Mouse (Mus musculus) R1 (cell line): ENCODE measurements at regions not wholly inside any gene's neighbourhood (a gene's known extent, or its start where the extent isn't known, plus 50 kb on each side); places are given as distances from the start of the nearest gene placed in this dataset.

Experiments
- DNase-seq: peaks from one replicate; pipeline ENCODE4 v3.0.0-alpha.2; 2018; ENCODE audit warnings: low read depth, low spot score

DNA sequence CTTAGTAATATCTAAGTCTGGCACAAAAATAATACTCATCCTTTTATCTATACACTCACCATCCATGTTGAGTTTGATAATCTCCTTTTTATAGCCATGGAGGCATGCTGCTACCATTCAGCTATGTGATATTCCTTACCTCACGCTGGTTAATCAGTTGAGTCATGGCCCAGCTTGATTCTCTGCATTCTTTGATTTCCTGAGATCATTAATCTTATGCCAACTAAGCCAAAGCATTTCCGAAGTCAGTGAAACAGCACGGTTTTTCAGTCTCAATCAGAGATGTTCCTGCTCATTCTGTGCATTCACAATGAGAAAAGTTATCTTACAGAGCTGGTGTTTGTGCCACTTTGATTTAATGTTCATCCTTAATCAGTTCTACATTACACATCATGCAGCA lies 380.7 kb upstream of the Dsel start:
- no peak for DNase-seq

DNA sequence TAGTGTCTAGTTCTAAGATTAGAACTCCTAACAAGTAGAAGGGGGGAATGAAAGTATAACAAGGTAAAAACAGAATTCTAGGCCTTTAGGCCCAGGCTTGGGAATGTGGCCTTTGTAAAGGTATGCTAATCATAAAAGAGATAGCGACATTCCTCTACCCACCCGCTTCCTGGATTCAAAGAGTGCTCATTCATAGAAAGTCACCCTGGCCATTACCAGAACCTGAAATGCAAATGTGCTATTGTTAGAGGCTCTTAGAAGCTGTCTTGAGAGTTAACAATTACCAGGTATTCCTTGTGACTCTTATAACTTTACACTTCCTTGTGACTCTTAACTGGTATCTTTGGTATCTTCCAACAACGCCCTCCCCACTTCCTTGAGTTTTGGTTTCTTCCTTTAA lies 360.8 kb upstream of the Dsel start:
- DNase-seq, result peak; percentile 88

DNA sequence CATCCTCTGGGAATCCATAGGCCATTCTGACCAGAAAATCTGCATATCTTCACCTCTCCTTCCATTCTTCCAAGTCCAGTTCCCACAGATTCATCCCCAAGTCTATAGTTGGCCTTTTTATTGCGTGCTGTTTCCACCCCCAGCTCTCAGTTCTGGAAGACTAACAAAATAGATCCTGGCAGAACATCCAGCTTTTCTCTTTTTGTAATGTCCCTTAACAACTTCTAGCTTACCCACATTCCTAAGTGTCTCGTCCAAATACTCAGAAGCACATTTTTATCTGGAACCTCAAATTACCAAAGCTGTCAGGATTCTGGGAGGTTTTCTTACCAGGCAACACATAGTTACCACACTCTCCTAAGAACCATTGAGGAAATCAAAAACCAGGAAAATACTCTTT lies 327.9 kb upstream of the Dsel start:
- no peak for DNase-seq

DNA sequence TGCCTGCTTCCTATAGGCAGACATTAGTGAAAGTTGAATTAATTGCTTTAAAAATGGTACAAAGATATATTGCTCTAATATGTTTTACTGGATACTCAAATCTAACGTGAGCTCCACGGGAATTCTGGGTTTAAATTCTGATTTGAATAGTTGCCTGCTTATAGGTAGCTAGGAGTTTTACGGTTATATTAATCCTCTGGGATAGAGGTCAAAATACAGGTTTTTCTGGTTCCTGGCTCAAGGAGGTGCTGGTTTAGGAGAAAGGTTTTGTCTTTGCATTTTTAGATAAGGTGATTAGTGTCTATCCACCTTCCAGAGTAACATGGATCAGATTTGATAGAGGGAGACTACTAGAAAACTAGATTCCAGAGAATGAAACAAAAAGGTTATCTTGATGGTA lies 315.7 kb upstream of the Dsel start:
- DNase-seq, result no peak
